Mouse (Mus musculus): Measurements from ENCODE around the gene Nop58.
"Not testable (repeated sequence)": the region's sequence is repeated elsewhere in the genome, so short reads cannot be mapped to it uniquely, and the experiment has no call there.

DNA sequence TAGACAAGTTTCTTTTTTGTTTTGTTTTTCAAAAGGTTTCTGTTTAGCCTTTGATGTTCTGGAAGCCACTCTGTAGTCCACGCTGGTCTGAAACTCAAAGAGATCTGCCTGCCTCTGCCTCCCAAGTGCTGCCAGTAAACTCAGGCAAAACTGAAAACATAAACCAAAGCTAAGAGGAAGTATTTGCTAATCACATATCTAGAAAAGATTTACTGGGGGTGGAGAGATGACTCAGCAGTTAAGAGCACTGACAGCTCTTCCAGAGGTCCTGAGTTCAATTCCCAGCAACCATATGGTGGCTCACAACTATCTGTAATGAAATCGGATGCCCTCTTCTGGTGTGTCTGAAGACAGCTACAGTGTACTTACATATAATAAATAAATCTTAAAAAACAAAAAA lies 38.3 kb upstream of the Nop58 start:
- TF ChIP-seq POLR2A (IDR thresholded peaks at IDR 0.05; ENCODE audit: borderline replicate concordance, extremely low read depth, insufficient read depth, insufficient read length, poor library complexity, severe bottlenecking); CTCF (IDR thresholded peaks at IDR 0.05; ENCODE audit: borderline replicate concordance, extremely low read depth, insufficient read depth, insufficient read length): not testable (repeated sequence)
